Mouse (Mus musculus) liver, postnatal 0 days (tissue): Measurements from ENCODE around the gene Gprasp1. TPM values are rescaled to one million over a fixed set of nuclear protein-coding genes. Genes with fewer than 3 reads are reported as not detected.
"Not testable (repeated sequence)": the region's sequence is repeated elsewhere in the genome, so short reads cannot be mapped to it uniquely, and the experiment has no call there.

ENCODE experiments used
- ATAC-seq: fragments of 200-750 bp; cut with Nextera tagmentation; 2 replicates; pipeline ENCODE4 v1.8.0; 2017; ENCODE audit warnings: mild to moderate bottlenecking, moderate library complexity
- DNase-seq: peaks from one replicate; pipeline ENCODE4 v3.0.0-alpha.2; 2016
- H3K27ac ChIP-seq: fragments of 300-500 bp; sonication (generic); 2 replicates; pipeline ENCODE4 v1.5.1; 2014; ENCODE audit warnings: antibody characterized with exemption, moderate library complexity, mild to moderate bottlenecking, low read depth
- H3K27me3 ChIP-seq: fragments of 300-500 bp; sonication (generic); 2 replicates; pipeline ENCODE4 v1.6.1; 2014; ENCODE audit warnings: low read length, control low read depth, mixed read lengths; ENCODE audit not compliant: insufficient read depth
- H3K36me3 ChIP-seq: fragments of 300-500 bp; sonication (generic); replicated peaks from 2 replicates; pipeline ENCODE4 v1.6.1; 2014; ENCODE audit warnings: mild to moderate bottlenecking, control low read depth, low read length, moderate library complexity, mixed read lengths; ENCODE audit not compliant: insufficient read depth
- H3K4me1 ChIP-seq: fragments of 300-500 bp; sonication (generic); 2 replicates; pipeline ENCODE4 v1.6.1; 2014; ENCODE audit warnings: antibody characterized with exemption, mild to moderate bottlenecking, control low read depth; ENCODE audit not compliant: insufficient read depth
- H3K4me2 ChIP-seq: fragments of 300-500 bp; sonication (generic); 2 replicates; pipeline ENCODE4 v1.6.1; 2014; ENCODE audit warnings: low read depth, mild to moderate bottlenecking, low read length, moderate library complexity, mixed read lengths
- H3K4me3 ChIP-seq: fragments of 300-500 bp; sonication (generic); 2 replicates; pipeline ENCODE4 v1.5.1; 2014; ENCODE audit warnings: low read depth, low read length
- H3K9ac ChIP-seq: fragments of 300-500 bp; sonication (generic); replicated peaks from 2 replicates; pipeline ENCODE4 v1.6.1; 2014; ENCODE audit warnings: mild to moderate bottlenecking, moderate library complexity
- H3K9me3 ChIP-seq: fragments of 300-500 bp; sonication (generic); 2 replicates; pipeline ENCODE4 v1.6.1; 2016; ENCODE audit warnings: mild to moderate bottlenecking, control low read depth, low read length, mixed read lengths
- CTCF ChIP-seq: sonication (generic); IDR thresholded peaks from 2 replicates; pipeline ENCODE4 v1.5.1; 2016; ENCODE audit warnings: antibody characterized with exemption, low read depth
- EP300 ChIP-seq: IDR thresholded peaks from 2 replicates; pipeline ENCODE4 v1.6.1; 2016; ENCODE audit warnings: antibody characterized with exemption, low read depth, mild to moderate bottlenecking
- WGBS: fragments of 180-500 bp; shearing (Covaris S2); extraction: QIAGEN DNeasy Blood & Tissue Kit; methylation state at CpG from one replicate; pipeline ENCODE4 v1.1.7; 2014; ENCODE audit not compliant: insufficient replicate concordance; 5-methylcytosine and 5-hydroxymethylcytosine counted together
- polyA plus RNA-seq: library from polyadenylated mRNA; unstranded; fragments of >200 nt; fragmentation: Nextera tagmentation; extraction: Ambion mirVana; gene quantifications from 2 replicates; pipeline ENCODE4 v1.2.1, GENCODE M21; 2015

Gprasp1 gene
- polyA plus RNA-seq, 1 experiment from 2014 or later, result 3.2 TPM

DNA sequence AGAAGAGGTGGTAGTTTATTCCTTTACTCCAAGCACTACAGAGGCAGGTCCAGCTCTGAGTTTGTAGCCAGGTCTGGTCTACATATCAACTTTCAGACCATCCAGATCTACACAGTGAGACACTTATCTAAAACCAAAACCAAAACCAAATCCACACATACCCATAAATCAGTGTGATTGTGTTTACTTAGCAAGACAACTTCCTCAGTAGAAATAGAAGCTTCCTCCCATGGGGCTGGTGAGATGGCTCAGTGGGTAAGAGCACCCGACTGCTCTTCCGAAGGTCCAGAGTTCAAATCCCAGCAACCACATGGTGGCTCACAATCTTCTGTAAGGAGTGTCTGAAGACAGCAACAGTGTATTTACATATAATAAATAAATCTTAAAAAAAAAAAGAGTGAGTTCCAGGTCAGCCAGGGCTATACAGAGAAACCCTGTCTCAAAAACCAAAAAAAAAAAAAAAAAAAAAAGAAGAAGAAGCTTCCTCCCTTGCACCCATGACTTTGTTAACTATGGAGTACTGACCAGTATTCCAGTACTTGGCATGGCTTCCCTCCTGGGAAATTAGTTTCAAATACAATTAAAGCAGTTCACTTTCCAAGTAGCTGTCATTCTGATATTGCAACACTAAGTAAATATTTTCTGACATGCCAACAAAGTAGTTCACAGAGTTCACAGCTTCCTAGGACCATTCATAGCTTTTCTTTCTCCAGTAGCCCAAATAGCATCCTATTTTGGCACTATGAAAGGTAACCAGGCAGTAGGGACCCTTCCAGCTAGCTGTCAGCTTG is 3.6 kb upstream of the Gprasp1 start:
- 59% methylated on average over 2 of the region's 2 CpGs for WGBS

DNA sequence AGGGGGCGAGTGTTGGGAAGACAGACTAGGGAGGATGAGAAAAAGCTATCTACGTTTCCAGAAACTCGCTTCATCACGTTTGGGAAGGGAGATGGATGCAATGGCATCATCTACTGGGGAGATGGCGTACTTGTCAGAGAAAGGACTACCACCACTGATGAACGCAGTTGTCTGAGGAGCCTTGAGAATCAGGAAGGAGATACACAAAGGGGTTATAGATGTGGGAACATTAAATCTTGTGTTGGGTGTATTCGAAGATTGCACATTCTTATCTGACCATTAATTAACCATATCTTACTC is 473 bp downstream of the Gprasp1 start:
- H3K36me3 ChIP-seq, result no peaks in the 10 kb centered on the region
- peak overlapping the region; percentile 68 for H3K4me3 ChIP-seq
- H3K4me1 ChIP-seq, result peaks cover 4% of the 10 kb centered on the region; the same call in 1 of the 2 replicates
- H3K27ac ChIP-seq, result peak overlapping the region; percentile 64; the same call in 1 of the 2 replicates
- no peaks in the 10 kb centered on the region for H3K27me3 ChIP-seq
- ATAC-seq (peak; percentile 38), DNase-seq (no peak)
- TF ChIP-seq EP300 (no peak), CTCF (no peak; the same call in none of the 2 replicates)
- 12% methylated on average over 7 of the region's 7 CpGs for WGBS
- peak overlapping the region; percentile 70 for H3K4me2 ChIP-seq
- H3K9me3 ChIP-seq, result no peaks in the 10 kb centered on the region
- peak overlapping the region; percentile 61 for H3K9ac ChIP-seq

More for the DNA sequence above, 3.6 kb upstream of the Gprasp1 start:
- ATAC-seq (no peak), DNase-seq (no peak)
- no peaks in the 10 kb centered on the region for H3K9me3 ChIP-seq
- no peak overlapping the region for H3K4me2 ChIP-seq
- no peak overlapping the region for H3K27ac ChIP-seq
- H3K4me3 ChIP-seq, result no peak overlapping the region
- H3K36me3 ChIP-seq, result no peaks in the 10 kb centered on the region
- peaks cover 4% of the 10 kb centered on the region; the same call in 1 of the 2 replicates for H3K4me1 ChIP-seq
- H3K27me3 ChIP-seq, result no peaks in the 10 kb centered on the region; the same call in 1 of the 2 replicates
- no peak overlapping the region for H3K9ac ChIP-seq
- no peak for TF ChIP-seq CTCF
- TF ChIP-seq EP300, result no peak

DNA sequence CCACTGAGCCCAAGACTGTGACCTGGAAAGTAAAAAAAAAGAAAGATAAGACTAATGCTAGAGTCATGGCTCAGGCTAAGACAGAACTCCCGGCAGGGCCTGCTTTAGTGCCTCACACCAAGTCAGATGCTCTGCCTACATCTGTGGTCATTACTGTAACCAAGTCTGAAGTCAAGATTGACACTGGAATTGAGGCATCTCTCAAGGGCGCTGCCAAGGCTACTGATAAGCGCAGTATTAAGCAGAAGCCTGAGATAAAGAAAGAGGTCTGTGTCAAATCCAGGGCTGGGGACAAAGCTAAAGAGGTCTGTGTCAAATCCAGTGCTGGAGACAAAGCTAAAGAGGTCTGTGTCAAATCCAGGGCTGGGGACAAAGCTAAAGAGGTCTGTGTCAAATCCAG is 2.8 kb downstream of the Gprasp1 start:
- not testable (repeated sequence) for H3K27me3 ChIP-seq, H3K9ac ChIP-seq, H3K4me2 ChIP-seq, H3K36me3 ChIP-seq, DNase-seq, H3K9me3 ChIP-seq, H3K27ac ChIP-seq, H3K4me1 ChIP-seq, H3K4me3 ChIP-seq, ATAC-seq
- WGBS, result 88% methylated on average over 3 of the region's 3 CpGs

DNA sequence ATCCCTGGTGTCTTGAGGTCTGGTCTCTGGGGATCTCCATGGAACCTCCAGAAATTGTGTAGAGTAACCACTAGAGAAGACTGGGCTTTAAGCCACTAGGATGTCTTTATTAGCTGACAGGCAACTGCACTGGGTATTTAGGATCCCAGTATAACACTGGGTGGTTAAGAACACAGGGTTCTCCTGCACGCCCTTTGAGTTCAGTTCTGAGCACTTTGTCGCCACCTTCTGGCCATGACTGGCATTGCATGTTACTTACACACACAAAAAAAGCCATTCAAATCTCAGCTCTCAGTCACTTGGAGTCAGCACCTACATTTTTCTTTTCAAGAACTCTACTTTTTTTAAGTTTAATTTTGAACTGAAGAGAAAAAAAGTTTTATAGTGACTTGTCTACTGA is 10.3 kb downstream of the Gprasp1 start:
- Histone ChIP-seq H3K9me3 (no peaks in the 10 kb centered on the region), H3K4me1 (no peaks in the 10 kb centered on the region), H3K27ac (no peak overlapping the region), H3K27me3 (no peaks in the 10 kb centered on the region), H3K4me3 (no peak overlapping the region), H3K4me2 (no peak overlapping the region), H3K36me3 (no peaks in the 10 kb centered on the region; the same call in 1 of the 2 replicates), H3K9ac (no peak overlapping the region)
- DNase-seq (peak; percentile 73), ATAC-seq (no peak)
- 2% methylated on average over 2 of the region's 2 CpGs for WGBS
- TF ChIP-seq EP300, result no peak
- TF ChIP-seq CTCF, result peak; percentile 86

DNA sequence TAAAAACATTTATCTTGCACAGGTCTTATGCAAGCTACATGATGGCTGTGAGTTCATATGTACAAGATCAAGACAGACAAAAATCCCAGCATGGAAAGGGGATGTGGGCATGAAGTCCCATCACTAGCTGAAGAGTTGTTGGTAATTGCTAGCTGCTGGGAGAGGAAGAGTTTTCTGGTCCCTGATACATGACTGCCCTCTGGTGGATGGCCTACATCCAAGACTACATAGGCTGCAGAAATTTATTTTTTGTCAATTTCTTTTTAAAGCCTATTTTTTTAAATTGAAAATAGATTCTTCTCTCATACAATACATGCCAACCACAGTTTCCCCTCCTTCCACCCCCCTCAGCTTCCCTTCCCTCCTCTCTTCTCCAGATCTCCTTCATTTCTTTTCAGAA is 19.2 kb downstream of the Gprasp1 start:
- H3K4me1 ChIP-seq, result no peaks in the 10 kb centered on the region
- no peaks in the 10 kb centered on the region for H3K27me3 ChIP-seq
- H3K4me3 ChIP-seq, result no peak overlapping the region
- peak; percentile 53 for TF ChIP-seq CTCF
- no peak for TF ChIP-seq EP300
- no peak overlapping the region for H3K27ac ChIP-seq
- DNase-seq (peak; percentile 13), ATAC-seq (no peak)
- no peak overlapping the region for H3K4me2 ChIP-seq
- H3K36me3 ChIP-seq, result no peaks in the 10 kb centered on the region; the same call in 1 of the 2 replicates
- no peak overlapping the region for H3K9ac ChIP-seq
- H3K9me3 ChIP-seq, result no peaks in the 10 kb centered on the region

DNA sequence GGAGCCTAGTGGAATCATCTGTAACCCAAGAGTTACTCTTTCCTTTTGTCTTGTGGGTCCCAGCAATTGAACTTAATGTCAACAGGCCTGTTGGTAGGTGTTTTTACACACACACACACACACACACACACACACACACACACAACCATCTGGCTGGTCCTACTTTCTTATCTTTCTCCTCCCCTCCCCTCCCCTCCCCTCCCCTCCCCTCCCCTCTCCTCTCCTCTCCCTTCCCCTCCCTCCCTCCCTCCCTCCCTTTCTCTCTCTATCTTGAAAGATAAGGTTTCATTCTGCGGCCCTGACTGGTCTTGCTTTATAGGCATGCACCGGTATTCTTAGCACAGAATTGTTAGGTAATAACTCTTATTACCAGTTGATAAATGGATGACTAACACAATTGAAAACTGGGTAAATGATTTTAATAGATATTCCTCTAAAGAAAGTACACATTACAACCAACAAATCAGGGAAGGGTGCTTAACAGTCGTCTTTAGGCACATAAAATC is 25.6 kb downstream of the Gprasp1 start:
- TF ChIP-seq CTCF (no peak), EP300 (no peak)
- no peak overlapping the region for H3K9ac ChIP-seq
- no peaks in the 10 kb centered on the region for H3K36me3 ChIP-seq
- no peak overlapping the region for H3K4me3 ChIP-seq
- DNase-seq (no peak), ATAC-seq (no peak)
- no peaks in the 10 kb centered on the region for H3K27me3 ChIP-seq
- no peaks in the 10 kb centered on the region for H3K9me3 ChIP-seq
- no peak overlapping the region for H3K4me2 ChIP-seq
- H3K27ac ChIP-seq, result no peak overlapping the region
- no peaks in the 10 kb centered on the region for H3K4me1 ChIP-seq
- 55% methylated on average over 3 of the region's 3 CpGs for WGBS
